Mouse (Mus musculus) retina, adult 2 months (tissue): ENCODE measurements around the gene Cd44.

Experiments used
- DNase-seq: peaks from one replicate; pipeline ENCODE4 v3.0.0-alpha.2; 2012; ENCODE audit warnings: low read depth, low spot score

Cd44 gene

DNA sequence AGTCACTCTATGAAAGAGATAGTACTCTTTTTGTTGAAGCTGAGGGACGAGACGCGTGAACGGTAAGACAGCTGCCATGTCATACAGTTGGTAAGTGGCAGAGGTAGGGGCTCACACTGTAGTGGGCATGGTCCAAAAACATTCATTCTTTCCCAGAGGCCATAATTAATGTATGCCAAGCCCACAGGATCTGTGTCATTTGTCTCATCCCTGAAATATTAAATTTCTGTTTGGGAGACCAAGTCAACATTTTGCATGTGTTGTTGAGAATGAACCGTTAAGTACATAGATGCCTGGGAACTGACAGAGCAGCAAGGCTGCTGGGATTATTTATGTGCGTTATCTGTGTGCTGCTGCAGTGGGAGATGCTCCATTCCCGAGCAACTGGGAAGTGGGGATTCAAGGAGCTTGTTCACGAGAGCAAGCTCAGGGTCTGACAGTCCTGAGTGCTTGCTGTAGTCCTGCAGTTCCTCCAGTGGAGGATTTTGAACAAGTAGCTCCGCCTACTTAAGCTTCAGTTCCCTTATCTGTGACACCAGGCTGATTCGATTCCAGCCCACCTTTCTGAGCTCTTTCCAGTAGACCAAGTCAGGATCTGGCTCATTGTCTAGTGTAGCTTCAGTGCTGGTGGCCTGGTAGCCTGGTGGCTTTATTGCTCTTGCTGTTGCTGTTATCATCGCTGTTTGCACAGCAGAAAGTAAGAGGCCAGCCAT, 12.5 kb upstream of the Cd44 start:
- DNase-seq = no peak

DNA sequence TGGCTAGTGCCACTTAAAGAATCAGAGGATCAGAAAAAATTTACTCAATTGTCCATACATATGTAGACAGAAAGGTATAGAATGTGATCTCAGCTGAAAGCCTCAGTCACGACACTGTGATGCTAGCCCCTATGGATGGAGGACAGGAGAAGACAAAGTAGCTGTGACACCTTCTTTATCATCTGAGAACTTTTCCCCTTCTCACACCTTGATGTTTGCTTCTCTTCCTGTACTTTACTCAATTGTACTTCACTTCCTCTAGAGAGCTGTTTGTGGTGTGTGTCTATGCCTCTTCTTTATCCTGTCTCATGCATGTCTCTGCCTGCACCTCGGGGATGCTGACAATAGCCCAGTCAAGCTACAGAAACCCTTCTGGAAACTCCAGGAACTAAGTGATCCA, 11.5 kb upstream of the Cd44 start:
- DNase-seq = no peak

DNA sequence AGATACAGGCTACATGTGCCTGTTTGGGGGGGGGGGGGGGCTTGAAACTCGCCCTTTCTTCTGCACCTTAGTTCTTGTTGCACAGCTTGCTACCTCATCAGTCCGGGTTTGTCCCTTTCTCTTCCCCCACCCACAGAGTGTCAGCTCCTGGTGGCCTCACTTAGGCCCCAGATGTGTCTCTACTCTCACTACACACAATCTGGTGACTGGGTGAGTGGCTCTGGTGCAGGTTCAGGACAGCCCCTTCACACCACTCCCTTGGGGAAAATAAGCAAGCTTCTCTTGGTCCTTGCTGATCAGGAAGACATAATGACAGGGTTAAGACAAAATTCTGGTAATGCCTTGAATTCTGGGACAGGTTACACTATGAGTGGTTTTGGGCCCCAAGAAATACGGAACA, 11.0 kb upstream of the Cd44 start:
- DNase-seq = no peak

DNA sequence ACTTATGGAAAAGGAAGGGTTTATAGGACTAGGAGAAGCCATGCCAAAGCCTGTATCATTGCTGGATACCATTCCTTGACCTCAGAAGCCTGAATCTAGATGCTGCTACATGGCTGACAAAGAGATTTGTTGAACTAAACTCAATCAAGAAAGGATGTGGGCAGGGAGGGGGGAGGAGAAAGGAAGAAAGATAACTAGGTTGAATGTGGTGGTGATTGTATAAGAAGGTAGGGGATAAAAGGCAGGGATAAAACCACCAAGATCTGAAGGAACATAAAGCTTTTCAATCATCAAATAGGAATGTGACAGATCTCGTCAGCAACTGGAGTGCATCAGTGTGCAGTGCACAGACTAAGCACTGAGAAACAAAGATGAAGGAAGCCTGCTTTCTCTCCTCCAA, 7.9 kb upstream of the Cd44 start:
- DNase-seq = no peak

DNA sequence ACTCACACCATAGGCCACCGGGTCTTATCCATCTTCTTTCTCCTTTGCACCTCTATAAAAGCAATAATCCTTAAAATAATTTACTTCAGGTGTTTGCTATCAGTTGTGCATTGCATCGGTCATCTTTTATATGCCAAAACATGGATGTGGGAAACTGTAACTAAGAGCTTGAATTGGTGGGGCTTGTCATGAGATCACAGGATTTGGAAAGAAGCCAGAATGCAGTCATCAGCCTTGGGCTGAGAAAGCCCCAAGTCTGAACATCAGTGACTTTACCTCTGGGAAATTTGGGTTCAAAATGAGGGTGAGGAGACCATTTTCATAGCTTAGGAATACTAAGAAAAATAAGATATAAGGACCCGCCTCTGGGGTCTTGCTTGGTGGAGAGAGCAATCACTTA, 4.1 kb upstream of the Cd44 start:
- DNase-seq = no peak

DNA sequence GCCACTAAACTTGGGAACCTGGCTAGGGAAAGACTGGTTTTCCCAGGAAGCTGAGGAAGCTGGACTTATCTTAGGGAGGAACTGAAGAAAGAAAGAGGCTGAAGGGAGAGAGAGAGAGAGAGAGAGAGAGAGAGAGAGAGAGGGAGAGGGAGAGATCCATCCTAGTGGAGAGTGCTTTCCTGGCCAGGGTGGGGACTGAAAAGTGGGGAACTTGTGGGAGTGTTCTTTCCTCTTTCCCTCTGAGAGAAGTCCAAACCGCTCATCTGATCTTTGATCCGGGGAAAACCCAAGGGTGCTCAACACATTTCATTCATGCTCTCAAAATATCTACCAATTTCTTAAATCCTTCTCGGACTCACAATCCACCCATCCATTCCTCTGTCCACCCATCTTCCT, 361 bp upstream of the Cd44 start:
- no peak for DNase-seq

DNA sequence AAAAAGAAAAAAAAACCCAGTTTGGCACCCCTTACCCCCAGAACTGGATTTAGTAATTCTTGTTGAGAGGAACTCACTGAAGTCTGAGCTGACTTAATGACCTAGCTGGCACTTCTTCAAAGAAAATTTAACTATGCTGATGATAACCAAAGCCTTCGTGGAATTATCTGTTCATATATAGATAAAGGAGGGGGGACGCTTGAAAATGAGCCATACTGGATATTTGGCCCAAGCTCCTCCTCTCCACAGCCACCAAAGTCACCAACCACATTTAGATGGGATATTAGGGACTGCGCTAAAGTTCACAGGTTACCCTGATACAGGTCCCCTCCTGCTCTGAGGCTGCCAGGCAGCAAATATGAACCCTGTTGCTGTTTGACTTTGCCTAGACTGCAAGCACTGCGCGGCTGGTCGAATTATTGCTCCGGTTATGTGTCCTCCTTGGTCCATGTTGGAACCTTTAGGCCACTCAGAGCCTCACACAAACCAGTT, 1.2 kb downstream of the Cd44 start:
- no peak for DNase-seq

DNA sequence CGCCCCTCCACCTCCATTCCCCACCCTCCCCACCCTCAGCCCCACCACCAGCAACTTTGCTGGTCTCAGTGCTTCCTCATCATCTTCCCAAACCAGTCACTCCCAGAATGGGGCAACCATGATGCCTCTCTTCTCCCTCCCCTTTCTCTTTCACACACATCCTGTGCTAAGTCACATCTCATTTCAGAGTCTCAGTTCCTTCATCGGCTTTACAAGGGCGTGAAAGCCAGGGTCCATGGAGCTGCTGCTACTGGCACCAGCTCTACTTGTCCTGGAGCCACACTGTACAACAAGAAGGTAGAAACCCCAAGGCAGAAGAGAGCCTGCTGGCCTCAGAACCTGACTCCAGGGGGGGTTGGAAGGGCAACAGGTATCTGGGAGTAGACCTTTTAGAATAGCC, 2.2 kb downstream of the Cd44 start:
- no peak for DNase-seq

DNA sequence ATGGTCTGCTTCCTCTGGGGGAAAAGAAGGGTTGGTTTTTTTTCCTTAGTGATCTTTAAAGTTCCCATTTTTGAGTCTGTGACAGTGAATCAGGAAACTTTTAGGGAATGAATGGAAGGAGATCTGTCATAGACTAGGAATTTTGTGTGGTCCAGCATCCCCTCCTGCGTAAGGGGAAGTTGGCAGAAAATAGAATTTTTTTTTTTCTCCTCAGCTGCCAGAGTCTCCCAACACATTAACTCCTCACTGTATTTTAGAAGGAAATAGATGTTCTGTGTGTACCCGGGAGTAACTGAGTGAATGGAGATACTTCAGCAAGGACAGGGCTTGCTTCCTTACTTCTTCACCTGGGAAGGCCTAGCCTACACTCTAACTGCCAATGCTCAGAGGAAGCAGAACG, 2.9 kb downstream of the Cd44 start:
- no peak for DNase-seq

DNA sequence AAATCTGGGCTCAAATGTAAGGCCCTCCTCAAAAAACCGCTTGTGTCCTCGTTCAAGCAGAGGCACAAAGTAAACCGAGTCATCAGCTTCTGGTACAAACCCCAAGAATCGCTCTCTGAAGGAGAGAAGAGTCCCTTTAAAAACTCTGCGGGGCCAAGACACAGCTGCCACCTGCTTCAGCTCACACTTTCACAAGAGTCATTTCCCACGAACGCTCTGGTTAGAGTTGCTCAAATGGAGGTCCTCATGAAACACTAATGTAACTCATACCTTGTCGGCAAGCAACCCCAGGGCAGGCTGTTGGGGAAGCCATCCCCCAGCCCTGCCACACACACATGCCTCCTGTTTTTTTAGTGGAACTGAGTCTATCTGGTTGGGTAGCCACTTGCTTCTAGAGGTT, 5.3 kb downstream of the Cd44 start:
- DNase-seq = no peak

DNA sequence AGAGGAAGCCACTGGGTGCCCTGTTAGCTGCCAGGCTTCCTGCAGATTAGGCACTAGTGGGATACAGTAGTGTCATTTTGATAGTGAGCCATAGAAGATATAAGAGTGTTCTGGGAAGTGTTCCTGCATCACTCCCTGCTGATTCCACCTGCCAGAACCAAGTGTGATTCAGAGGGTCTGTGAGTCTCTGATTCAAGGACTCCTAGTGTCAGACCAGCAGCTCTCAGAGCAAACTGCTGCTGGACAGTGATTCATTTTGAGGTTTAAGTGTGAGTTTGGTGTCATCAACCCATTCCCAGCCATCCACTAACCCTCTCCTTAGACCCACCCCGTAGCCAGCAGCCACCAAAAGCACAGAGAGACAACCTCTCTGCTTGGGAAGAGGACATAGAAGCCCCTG, 6.3 kb downstream of the Cd44 start:
- no peak for DNase-seq

DNA sequence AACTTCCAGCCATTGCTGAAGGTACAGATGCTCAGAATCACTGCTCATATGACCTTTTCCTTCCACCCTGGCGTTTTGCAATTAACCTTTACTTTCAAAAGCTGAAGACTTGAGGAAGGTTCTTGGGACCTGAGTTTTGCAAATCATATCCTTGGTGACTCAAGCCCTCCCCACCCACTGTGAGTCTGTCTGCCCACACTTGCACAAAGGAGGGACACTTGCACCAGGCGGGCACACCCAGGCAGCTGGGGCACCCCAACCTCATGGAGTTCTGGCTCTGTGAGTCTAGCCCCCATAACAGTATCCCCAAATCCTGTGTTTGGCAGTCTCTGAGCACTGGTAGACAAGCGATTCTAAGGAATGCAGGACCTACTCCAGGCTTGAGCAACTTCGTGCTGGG, 6.7 kb downstream of the Cd44 start:
- DNase-seq = no peak

DNA sequence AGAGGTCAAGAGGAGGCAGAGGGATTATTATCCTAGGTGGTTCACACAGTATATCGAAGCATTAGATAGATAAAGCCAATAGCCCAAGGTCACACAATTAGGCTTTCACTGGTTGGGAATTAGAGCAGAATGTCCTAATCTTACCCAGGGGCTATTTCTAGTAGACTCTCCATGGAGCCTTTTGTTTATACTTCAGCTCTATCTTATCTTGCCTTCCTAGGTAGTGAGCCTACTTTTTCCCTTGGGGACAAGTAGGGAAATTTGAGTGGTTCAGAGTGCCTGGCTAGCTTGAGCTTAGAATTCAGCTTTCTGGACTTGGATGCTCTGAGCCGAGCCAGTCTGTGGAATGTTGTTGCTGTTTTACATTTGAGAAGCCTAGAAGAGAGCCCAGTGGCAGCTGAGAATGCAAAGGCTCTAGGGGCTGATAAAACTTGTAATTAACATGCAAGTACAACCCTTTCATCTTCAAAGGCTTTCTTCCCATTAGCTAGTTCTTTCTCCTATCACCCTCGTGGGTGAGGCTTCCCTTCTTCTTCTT, 12.7 kb downstream of the Cd44 start:
- DNase-seq = no peak

DNA sequence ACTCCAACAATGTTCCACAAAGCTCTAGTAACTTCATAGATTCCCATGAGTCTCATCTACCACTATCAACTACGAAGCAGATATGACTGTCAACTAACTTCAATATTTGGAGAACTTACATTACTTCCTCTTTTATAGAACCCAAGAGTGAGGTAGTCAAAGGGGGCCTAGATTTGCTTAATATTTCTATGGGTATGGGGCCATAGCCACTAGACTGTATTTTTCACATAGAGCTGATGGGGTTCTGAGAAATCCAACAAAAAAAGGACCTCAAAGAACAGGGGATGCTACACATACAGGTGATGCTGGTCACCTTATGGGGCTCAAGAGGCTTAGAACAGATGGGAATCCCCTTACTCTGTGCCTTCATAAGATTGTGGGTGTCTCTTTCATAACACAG, 14.3 kb downstream of the Cd44 start:
- DNase-seq = no peak

DNA sequence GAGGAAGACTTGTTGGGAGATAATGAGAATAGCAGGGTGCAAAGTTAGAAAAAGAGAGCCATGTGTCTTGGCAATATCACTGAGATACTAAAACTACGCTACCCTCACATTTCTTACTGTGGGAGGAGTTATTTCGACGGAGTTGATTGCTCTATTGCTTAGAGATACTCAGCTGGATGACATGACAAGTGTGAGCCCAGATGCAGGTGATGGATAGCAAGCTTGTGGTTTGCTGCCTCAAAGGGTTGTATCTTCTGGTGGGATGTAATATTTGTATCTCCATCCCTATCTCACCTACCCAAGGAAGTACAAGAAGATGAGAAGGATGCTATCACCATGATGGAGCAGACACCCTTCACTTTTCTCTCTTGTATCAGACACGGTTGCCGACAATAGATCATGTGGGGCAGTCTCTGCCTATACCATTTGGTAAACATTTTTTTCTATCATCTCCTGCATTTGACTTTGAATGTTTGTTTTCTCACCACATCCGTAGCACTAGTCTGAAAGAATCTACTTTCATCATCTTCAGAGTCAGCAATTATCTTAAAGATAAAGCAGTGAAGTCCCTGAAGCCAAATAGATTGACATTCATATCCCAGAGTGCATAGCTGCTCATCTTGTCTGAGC, 15.0 kb downstream of the Cd44 start:
- DNase-seq = no peak

DNA sequence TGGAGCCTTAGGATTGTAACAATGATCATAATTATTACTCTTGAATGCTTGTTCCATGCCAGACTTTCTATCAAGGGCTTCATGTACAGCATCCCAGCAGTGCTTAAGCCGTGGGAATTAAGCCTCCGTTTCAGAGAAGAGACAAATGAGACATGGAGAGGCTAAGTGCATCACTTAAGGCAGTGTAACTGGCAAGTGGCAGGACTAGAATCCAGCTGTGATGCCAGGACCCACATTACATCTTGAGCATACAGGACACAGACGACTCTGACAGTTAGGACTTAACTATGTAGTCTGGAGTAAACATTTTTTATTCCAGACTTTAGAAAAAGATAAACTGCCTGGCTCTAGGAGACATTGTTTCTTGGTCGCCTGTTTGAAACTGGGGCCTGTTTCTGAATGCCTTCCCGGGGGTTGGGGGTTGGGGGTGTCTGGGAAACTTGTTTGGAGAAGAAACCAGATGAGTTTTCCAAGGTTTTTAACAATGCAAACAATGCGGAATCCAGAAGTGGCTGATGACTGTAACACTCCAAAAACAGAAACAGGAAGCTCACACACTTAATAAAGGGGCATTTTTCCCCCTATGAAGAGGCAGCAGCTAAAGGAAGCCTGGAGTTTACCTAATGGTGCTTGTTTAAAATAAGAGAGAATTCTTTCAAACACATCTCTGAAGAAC, 18.7 kb downstream of the Cd44 start:
- no peak for DNase-seq

DNA sequence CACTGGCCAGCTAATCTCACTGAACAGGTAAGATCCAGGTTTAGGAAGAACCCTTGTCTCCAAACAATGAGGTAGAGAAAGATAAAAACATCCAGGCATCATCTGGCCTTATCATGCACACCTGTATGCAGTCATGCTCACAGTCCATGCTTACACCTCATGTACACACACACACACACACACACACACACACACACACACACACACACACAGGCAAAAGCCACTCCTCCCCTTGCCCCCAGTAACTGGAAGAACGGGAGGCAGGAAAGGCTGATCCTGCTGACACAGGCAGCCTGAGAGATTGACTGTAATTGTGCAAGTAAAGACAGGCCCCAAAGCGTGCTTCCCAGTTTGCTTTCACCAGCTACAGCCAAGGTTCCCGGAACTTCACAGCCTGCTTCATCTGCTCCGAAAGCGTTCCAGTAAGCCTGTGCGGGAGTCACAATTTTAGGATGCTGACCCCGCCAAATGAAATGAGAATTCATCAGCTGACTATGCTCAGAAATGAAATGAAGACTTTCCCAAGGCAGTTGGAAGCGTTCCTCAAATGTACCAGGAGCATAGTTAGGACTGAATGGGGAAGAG, 19.4 kb downstream of the Cd44 start:
- no peak for DNase-seq

DNA sequence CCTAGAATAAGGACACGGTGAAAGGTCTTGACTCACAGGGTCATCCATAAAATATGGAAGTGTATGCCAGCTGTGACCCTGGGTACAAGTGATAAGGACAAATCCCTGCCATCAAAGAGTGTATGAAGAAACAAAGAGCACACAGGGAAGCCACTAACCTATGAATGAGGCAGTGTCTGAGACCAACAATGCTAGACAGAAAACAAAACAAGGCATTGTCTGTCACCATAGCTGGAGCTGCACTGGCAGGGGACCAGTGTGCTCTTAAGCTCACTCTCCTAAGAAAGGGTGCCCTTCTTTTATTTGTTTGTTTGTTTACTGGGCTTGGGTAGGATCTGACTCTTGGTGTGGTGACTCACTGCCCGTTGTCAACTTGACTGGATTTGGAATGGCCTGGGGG, 23.0 kb downstream of the Cd44 start:
- no peak for DNase-seq

DNA sequence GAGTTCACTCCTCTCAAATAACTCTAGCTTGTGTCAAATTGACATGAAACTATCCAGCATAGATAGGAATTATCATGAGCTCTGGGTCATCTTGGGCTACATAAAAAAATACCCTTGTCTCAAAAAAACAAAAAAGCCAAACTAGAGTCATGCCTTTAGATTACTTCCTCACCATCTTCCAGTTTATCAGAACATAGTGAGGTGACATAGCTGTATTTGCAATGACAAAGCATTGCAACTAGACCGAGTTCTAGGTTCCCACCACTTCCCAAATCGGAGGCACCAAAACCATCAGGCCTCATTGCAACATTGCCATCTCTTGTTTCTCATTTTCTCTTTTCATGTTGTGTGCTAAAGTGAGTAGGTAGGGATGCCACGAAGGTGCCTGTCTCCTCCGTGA, 24.0 kb downstream of the Cd44 start:
- no peak for DNase-seq

DNA sequence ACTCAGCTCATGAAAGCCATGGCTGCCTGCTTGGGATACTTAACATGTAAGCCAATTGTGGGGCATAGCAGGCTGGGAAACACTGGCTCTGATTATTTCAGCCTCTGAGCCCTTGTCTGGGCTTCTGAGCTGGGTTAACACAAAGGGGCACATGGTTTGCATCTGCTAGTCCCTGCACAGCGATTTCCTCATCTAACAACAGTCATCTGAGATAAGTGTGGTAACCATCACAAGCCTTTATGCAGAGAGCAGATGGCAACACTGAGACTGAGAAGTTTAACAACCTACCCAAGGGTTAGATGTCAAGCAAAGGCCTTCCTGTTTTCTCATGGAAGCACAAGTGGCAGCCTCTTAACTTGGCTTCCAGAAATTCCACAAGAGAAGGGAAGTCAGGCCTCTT, 25.3 kb downstream of the Cd44 start:
- no peak for DNase-seq

DNA sequence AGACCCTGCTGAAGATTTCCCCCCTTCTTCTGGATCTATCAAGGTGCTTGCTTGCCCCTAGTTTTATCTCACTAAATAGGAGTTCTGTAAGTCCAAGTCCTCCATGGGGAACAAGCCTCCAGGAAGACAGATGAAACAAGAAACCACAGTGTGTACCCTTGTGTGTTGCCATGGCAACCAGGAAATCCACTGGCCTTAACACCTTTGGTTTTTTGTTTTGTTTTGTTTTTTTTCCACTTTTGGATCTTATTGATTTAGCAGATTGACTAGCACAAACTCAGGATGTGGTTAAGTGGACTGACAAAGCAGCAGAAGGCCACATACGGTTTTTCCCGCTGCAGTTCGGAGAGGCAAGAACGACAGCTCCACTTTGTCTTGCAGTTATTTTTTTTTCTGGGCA, 27.6 kb downstream of the Cd44 start:
- DNase-seq = no peak

DNA sequence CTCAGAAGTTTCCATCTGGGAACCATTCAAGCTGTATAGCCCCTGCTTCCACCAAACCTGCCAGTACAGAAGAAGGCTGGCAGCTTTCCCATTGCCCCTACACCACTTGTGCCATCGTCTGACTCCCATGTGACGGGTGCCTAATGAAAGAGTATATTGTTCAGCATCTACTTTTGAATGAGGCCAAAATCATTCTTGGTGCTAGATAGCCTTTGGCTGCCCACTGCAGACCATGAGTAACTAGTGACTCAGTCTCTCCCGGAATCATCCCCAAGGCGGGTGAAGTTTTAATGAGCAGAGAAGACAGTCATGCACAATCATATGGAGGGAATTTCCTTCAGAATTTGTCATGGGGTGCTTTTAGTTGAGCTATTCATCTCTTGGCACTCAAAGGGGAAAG, 28.3 kb downstream of the Cd44 start:
- DNase-seq = no peak

DNA sequence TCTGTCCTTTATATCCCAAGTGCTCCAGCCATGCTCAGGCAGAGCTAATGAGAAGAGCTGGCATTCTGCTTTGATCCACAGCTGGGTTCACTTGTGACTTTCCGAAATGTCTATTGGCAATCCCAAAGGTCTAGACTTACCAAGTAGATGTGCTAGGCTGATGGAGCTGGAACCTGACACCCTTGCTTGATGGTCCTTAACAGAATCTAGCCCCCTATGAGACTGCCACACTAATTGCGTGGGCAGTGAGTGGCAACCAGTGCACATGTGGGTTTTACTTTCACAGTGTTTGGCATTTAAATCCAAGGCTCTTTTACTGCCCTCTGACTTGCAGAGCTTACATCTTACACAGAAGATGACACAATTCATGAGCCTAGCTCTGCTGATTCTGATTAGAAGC, 29.0 kb downstream of the Cd44 start:
- DNase-seq = no peak
